Mouse (Mus musculus): ENCODE results near the gene Ccser2. TPM values are rescaled to one million over a fixed set of nuclear protein-coding genes. Genes with fewer than 3 reads are reported as not detected.

The Ccser2 gene
- polyA plus RNA-seq, 1 experiment from 2014 or later = 40.1 TPM

DNA sequence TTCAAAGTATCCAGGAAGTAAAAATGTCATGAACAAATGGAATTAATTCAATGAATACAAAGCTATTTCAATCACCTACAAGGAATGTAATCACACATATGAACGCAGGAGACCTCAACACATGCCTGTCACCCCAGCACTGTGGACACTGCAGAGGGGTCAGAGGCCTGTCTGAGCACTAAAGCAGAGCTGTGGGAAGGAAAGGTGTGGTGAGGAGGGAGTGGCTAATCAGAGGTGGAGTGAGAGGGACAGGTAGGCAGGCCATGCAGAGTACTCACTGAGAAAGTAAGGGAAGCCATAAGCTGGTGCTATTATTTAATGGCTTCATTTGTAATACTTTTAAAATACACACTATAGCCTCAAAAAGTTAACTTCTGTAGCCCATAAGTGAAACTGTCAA lies 64.4 kb downstream of the Ccser2 start:
- 77% methylated on average over 1 of the region's 1 CpGs for WGBS
- Histone ChIP-seq H3K9me3 (no peaks in the 10 kb centered on the region), H3K4me2 (no peak overlapping the region), H3K27me3 (no peaks in the 10 kb centered on the region), H3K27ac (no peak overlapping the region), H3K4me3 (no peak overlapping the region), H3K4me1 (no peaks in the 10 kb centered on the region), H3K36me3 (peaks cover 22% of the 10 kb centered on the region), H3K9ac (no peak overlapping the region)
- no peak for ATAC-seq (ENCODE audit: insufficient number of reproducible peaks, low FRiP score, low TSS enrichment, low read depth)

DNA sequence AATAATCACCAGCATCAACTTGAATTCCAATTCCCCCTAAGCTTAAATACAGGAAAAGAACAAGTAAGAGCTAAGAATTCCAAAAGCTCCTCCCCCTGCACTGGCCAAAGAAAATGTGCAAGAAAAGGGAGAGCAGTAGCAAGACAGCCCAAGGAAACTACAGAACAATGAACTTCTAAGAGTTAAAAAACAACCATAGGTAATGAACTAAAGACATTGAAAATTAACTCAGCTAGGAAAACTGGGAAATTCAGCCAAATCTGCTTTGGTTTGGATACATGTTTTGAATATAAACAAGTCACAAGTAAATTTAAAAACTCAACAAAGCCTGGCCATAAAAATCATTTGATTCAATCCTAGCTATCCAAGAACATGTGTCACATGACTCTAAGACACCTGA lies 67.7 kb downstream of the Ccser2 start:
- no peak overlapping the region for H3K4me2 ChIP-seq
- no peak overlapping the region for H3K27ac ChIP-seq
- H3K9ac ChIP-seq = no peak overlapping the region
- H3K36me3 ChIP-seq = peaks cover 8% of the 10 kb centered on the region; the same call in 1 of the 2 replicates
- H3K9me3 ChIP-seq = no peaks in the 10 kb centered on the region
- no peaks in the 10 kb centered on the region for H3K27me3 ChIP-seq
- H3K4me1 ChIP-seq = no peaks in the 10 kb centered on the region
- H3K4me3 ChIP-seq = no peak overlapping the region
- ATAC-seq (ENCODE audit: insufficient number of reproducible peaks, low FRiP score, low TSS enrichment, low read depth) = no peak

GRCm38 (mm10) chr14:36894701-36895100 lies 73.9 kb downstream of the Ccser2 start:
- Histone ChIP-seq H3K4me1 (no peaks in the 10 kb centered on the region), H3K36me3 (peaks cover 9% of the 10 kb centered on the region; the same call in 1 of the 2 replicates), H3K9ac (no peak overlapping the region), H3K9me3 (no peaks in the 10 kb centered on the region), H3K27ac (no peak overlapping the region), H3K4me3 (no peak overlapping the region), H3K27me3 (no peaks in the 10 kb centered on the region), H3K4me2 (no peak overlapping the region)
- WGBS = 71% methylated on average over 3 of the region's 3 CpGs
- ATAC-seq (ENCODE audit: insufficient number of reproducible peaks, low FRiP score, low TSS enrichment, low read depth) = no peak

- no peak for ATAC-seq (ENCODE audit: insufficient number of reproducible peaks, low FRiP score, low TSS enrichment, low read depth)
- Histone ChIP-seq H3K9me3 (no peaks in the 10 kb centered on the region), H3K4me3 (no peak overlapping the region), H3K4me2 (no peak overlapping the region), H3K9ac (no peak overlapping the region), H3K36me3 (0 out of 2 replicates have a peak, but pooled peaks cover 5% of the 10 kb centered on the region), H3K27me3 (no peaks in the 10 kb centered on the region), H3K4me1 (no peaks in the 10 kb centered on the region), H3K27ac (no peak overlapping the region; the same call in 1 of the 2 replicates)
- WGBS = 80% methylated on average over 2 of the region's 2 CpGs
These were observed 75.7 kb downstream of the Ccser2 start for GRCm38 (mm10) chr14:36892762-36893358.

GRCm38 (mm10) chr14:36890130-36890529 lies 78.4 kb downstream of the Ccser2 start:
- H3K4me2 ChIP-seq = no peak overlapping the region
- no peaks in the 10 kb centered on the region for H3K27me3 ChIP-seq
- H3K9ac ChIP-seq = no peak overlapping the region
- no peak for ATAC-seq (ENCODE audit: insufficient number of reproducible peaks, low FRiP score, low TSS enrichment, low read depth)
- WGBS = 73% methylated on average over 7 of the region's 7 CpGs
- H3K4me3 ChIP-seq = no peak overlapping the region
- H3K27ac ChIP-seq = no peak overlapping the region
- H3K4me1 ChIP-seq = no peaks in the 10 kb centered on the region
- peaks cover 5% of the 10 kb centered on the region; the same call in 1 of the 2 replicates for H3K36me3 ChIP-seq
- no peaks in the 10 kb centered on the region for H3K9me3 ChIP-seq

DNA sequence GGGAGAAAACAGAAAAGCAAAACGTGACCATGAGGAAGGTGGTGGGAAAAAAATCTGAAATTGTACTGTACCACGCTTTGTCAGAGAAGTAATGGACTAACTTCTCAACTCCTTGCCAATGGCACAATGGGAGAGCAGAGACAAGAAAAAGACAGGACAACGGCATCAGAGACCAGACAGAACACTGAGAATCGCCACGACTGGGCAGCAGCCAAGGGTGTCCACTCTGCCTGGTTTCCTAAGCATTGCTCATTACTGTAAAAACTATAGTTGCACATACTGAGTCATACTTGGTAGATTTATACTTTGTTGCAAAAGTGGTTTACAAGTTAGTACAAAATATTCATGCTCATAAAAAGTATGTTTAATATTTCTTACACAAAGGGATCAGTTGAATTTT lies 82.9 kb downstream of the Ccser2 start:
- H3K4me2 ChIP-seq = no peak overlapping the region
- no peak overlapping the region for H3K4me3 ChIP-seq
- 86% methylated on average over 5 of the region's 5 CpGs for WGBS
- no peaks in the 10 kb centered on the region for H3K9me3 ChIP-seq
- peaks cover 8% of the 10 kb centered on the region for H3K36me3 ChIP-seq
- H3K27ac ChIP-seq = no peak overlapping the region
- no peaks in the 10 kb centered on the region for H3K27me3 ChIP-seq
- no peaks in the 10 kb centered on the region for H3K4me1 ChIP-seq
- no peak overlapping the region for H3K9ac ChIP-seq
- no peak for ATAC-seq (ENCODE audit: insufficient number of reproducible peaks, low FRiP score, low TSS enrichment, low read depth)

DNA sequence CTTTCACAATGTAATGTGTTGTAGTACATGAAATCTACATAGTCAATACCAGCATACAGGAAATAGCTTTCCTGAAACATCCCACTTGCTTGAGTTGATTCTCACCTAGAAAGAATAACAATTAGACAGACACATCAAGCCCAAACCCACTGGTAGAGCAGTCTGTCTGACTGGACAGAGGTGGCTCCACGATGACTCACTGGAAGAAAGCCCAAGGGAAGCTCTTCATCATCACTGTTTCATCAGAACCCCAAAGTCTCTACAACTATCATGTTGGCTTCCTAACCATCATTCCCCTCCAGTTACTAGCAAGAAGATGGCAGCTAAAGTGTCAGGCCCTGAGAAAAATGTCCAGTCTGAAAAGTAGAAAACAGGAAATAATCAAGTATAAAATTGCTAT lies 83.5 kb downstream of the Ccser2 start:
- Histone ChIP-seq H3K4me2 (no peak overlapping the region), H3K9me3 (no peaks in the 10 kb centered on the region), H3K36me3 (peaks cover 7% of the 10 kb centered on the region), H3K4me3 (no peak overlapping the region), H3K9ac (no peak overlapping the region), H3K4me1 (no peaks in the 10 kb centered on the region), H3K27ac (no peak overlapping the region), H3K27me3 (no peaks in the 10 kb centered on the region)
- ATAC-seq (ENCODE audit: insufficient number of reproducible peaks, low FRiP score, low TSS enrichment, low read depth) = no peak
- WGBS = 95% methylated on average over 1 of the region's 1 CpGs

GRCm38 (mm10) chr14:36883576-36883975 lies 85.0 kb downstream of the Ccser2 start:
- no peaks in the 10 kb centered on the region for H3K27me3 ChIP-seq
- ATAC-seq (ENCODE audit: insufficient number of reproducible peaks, low FRiP score, low TSS enrichment, low read depth) = no peak
- peaks cover 13% of the 10 kb centered on the region for H3K36me3 ChIP-seq
- H3K4me1 ChIP-seq = no peaks in the 10 kb centered on the region
- no peaks in the 10 kb centered on the region for H3K9me3 ChIP-seq
- no peak overlapping the region for H3K9ac ChIP-seq
- 63% methylated on average over 3 of the region's 3 CpGs for WGBS
- no peak overlapping the region for H3K4me3 ChIP-seq
- no peak overlapping the region for H3K4me2 ChIP-seq
- no peak overlapping the region for H3K27ac ChIP-seq

DNA sequence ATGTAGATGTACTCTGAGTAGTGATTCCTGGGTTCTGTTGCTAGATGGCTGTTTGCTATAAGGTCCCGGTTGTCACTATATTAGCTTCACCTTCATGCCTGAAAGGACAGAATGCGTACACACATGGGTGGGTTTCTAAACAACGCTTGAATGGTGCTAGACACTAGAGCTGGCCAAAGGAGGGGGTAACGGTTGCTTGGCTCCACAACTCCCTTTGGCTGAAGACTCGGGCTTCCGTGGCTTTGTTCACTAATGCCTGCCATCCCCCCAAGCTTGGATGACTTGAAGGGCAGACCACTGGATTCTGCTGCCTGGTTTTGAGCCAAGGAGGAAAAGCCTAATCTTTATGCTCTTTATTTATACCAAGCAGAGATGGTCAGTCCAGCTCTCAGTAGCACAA lies 98.3 kb downstream of the Ccser2 start:
- ATAC-seq (ENCODE audit: insufficient number of reproducible peaks, low FRiP score, low TSS enrichment, low read depth) = no peak
- Histone ChIP-seq H3K27ac (no peak overlapping the region), H3K4me3 (no peak overlapping the region), H3K4me1 (no peaks in the 10 kb centered on the region), H3K27me3 (no peaks in the 10 kb centered on the region), H3K9me3 (no peaks in the 10 kb centered on the region), H3K9ac (no peak overlapping the region), H3K36me3 (no peaks in the 10 kb centered on the region), H3K4me2 (no peak overlapping the region)
- 78% methylated on average over 6 of the region's 6 CpGs for WGBS

DNA sequence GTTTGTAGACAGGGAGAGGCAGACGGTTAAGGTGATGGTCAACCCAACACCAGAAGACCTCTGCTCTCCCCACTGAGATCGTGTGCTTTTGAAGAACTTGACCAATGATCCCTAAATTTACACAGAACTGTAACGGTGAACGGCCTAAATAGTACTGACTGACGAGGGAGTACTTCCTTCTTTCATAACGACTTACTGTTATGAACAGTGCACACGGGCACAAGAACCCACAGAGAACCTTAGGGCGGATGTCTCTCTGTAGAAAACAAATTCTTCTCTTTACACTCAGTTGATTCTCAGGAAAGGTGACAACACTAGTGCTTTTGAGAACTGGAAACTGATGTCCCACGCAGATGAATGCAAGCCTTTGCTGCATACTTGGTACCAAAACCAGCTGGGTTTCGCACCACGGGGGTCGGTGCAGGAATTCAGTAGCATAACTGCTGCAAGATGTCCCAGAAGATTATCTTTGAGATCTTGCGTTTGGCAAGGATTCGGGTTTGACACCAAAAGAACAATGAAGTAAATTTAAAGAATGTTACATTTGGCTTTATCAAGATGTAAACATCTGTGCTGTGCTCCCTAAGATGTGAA lies 99.7 kb downstream of the Ccser2 start:
- Histone ChIP-seq H3K36me3 (no peaks in the 10 kb centered on the region), H3K4me1 (0 out of 2 replicates have a peak, but pooled peaks cover 2% of the 10 kb centered on the region), H3K27me3 (no peaks in the 10 kb centered on the region), H3K4me2 (no peak overlapping the region), H3K9ac (no peak overlapping the region), H3K9me3 (no peaks in the 10 kb centered on the region), H3K27ac (no peak overlapping the region), H3K4me3 (no peak overlapping the region)
- no peak for ATAC-seq (ENCODE audit: insufficient number of reproducible peaks, low FRiP score, low TSS enrichment, low read depth)
- 69% methylated on average over 14 of the region's 14 CpGs for WGBS

- ATAC-seq (ENCODE audit: insufficient number of reproducible peaks, low FRiP score, low TSS enrichment, low read depth) = no peak
- Histone ChIP-seq H3K4me1 (0 out of 2 replicates have a peak, but pooled peaks cover 2% of the 10 kb centered on the region), H3K4me2 (no peak overlapping the region), H3K36me3 (no peaks in the 10 kb centered on the region), H3K27me3 (no peaks in the 10 kb centered on the region), H3K4me3 (no peak overlapping the region), H3K27ac (no peak overlapping the region), H3K9me3 (no peaks in the 10 kb centered on the region), H3K9ac (no peak overlapping the region)
- WGBS = 18% methylated on average over 6 of the region's 6 CpGs
These were observed 101.4 kb downstream of the Ccser2 start for GRCm38 (mm10) chr14:36866966-36867700.

DNA sequence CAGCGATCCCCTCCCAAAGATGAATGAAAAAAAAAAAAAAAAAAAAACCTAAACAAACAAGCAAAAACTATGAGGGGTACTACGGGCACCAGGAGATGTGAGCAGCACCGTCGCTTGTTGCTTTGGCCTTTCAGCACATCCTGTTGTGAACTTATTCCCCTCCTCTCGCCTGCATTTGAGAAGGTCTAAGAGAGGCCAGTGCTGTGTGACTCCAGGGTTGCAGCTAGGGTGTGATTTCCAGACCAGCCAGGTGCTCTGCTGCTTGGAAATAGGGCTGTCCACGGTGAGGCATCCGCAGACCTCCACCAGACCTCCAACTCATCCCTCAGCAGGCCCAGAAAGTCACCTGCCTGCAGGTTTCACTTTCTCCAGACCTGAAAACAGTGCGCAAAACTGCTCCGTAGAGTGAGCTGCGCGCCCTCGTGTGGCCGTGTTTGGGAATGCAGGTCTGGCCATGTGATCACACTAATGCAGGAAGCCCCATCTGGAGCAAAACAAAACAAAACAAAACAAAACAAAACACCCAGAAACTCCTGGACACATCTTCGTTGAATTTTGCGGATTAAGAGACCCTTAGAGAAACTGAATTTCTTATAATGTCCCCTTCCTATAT lies 104.6 kb downstream of the Ccser2 start:
- no peak for ATAC-seq (ENCODE audit: insufficient number of reproducible peaks, low FRiP score, low TSS enrichment, low read depth)
- Histone ChIP-seq H3K4me2 (peak overlapping the region; percentile 34), H3K4me3 (peak overlapping the region; percentile 15; the same call in 1 of the 2 replicates), H3K36me3 (no peaks in the 10 kb centered on the region), H3K4me1 (0 out of 2 replicates have a peak, but pooled peaks cover 2% of the 10 kb centered on the region), H3K27me3 (no peaks in the 10 kb centered on the region), H3K27ac (no peak overlapping the region), H3K9ac (no peak overlapping the region), H3K9me3 (no peaks in the 10 kb centered on the region)
- 27% methylated on average over 15 of the region's 15 CpGs for WGBS
